ENCODE assay signal across 8 mouse cellular contexts in the genomic region with DNA sequence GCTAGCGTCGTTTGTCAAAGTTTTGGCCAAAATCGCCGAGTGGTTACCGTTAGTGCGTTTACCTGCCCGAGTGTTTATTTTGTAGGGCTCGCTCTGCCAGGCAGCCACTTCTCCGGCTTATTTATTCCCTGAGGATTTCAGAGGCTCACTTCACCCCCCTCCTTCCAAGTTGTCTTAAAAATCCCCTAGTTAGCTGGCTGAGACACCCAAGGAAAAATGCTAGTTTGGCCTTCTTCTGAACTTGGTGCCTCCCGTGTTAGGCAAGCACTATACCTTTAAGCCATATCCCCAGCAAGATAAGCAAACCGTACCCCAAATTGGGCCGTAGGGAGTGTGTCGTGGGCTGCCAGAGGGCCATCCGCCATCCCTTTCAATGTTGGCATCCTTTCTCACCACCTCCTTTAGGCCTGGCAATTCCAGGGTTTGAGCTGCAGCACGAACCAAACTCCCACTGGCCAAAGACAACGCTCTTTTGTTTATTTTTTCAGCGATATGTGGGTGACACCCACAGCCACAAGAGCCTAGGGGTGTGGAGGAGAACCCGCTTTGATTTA. TPM values are rescaled to one million over a fixed set of nuclear protein-coding genes. Genes with fewer than 3 reads are reported as not detected.
DNase-seq lines count a peak whose midpoint lies in the region; ATAC-seq and TF ChIP-seq lines count a peak whose summit lies in the region.

No protein-coding gene starts in this region.

- H3K4me1 ChIP-seq in E14TG2a.4 (replicated peaks; ENCODE audit: low read depth, low read length): peaks cover 44% of the 10 kb centered on the region
- no peaks in the 10 kb centered on the region for H3K4me1 ChIP-seq in embryonic facial prominence, embryonic 11.5 days (ENCODE audit: control insufficient read depth, insufficient read depth, low read length)
- peaks cover 20% of the 10 kb centered on the region for H3K4me1 ChIP-seq in heart, embryonic 16.5 days (ENCODE audit: control insufficient read depth, insufficient read depth, low read length)
- H3K4me1 ChIP-seq in midbrain, embryonic 11.5 days (ENCODE audit: control insufficient read depth, insufficient read depth, low read length): peaks cover 11% of the 10 kb centered on the region

- 0 out of 2 replicates have a peak overlapping the region, but pooled peaks have one; percentile 16 for H3K27ac ChIP-seq in embryonic facial prominence, embryonic 11.5 days (replicated peaks; ENCODE audit: low read depth, low read length)
- peak overlapping the region; percentile 96 for H3K27ac ChIP-seq in heart, embryonic 16.5 days (ENCODE audit: low read length)
- no peak overlapping the region for H3K27ac ChIP-seq in midbrain, embryonic 11.5 days (ENCODE audit: low read depth, low read length)

- H3K4me2 ChIP-seq in embryonic facial prominence, embryonic 11.5 days (ENCODE audit: low read depth, low read length): peak overlapping the region; percentile 66
- H3K4me2 ChIP-seq in heart, embryonic 16.5 days (ENCODE audit: low read depth, low read length): peak overlapping the region; percentile 91
- peak overlapping the region; percentile 76 for H3K4me2 ChIP-seq in midbrain, embryonic 11.5 days

- peak; percentile 26 for DNase-seq in embryo, embryonic 11 days
- DNase-seq in embryo, embryonic 10 days (ENCODE audit: low spot score): no peak
- peak; percentile 38 for DNase-seq in embryonic facial prominence, embryonic 11.5 days (ENCODE audit: low spot score)
- DNase-seq in left cerebral cortex, adult 9 months (ENCODE audit: low spot score in 2 of 2): peak; percentile 32 to 54
- no peak for DNase-seq in midbrain, embryonic 11.5 days (ENCODE audit: low spot score, missing footprints)
- DNase-seq in c-Kit-positive CD71-positive TER-119-positive erythroid progenitor cells, embryonic 14.5 days (ENCODE audit: low spot score): no peak

- TF ChIP-seq CTCF in E14TG2a.4 (conservative IDR thresholded peaks at IDR 0.05; ENCODE audit: low read length): no peak

- H3K9me3 ChIP-seq in E14TG2a.4 (ENCODE audit: low read length): no peaks in the 10 kb centered on the region
- H3K9me3 ChIP-seq in embryonic facial prominence, embryonic 11.5 days (replicated peaks; ENCODE audit: control insufficient read depth, low read length): no peaks in the 10 kb centered on the region
- H3K9me3 ChIP-seq in heart, embryonic 16.5 days (replicated peaks; ENCODE audit: control insufficient read depth, low read length): no peaks in the 10 kb centered on the region
- no peaks in the 10 kb centered on the region for H3K9me3 ChIP-seq in midbrain, embryonic 11.5 days (ENCODE audit: control insufficient read depth, low read length)

- peak overlapping the region; percentile 97 for H3K4me3 ChIP-seq in E14TG2a.4 (replicated peaks; ENCODE audit: low read length)
- H3K4me3 ChIP-seq in embryonic facial prominence, embryonic 11.5 days (ENCODE audit: low read depth, low read length): peak overlapping the region; percentile 71
- H3K4me3 ChIP-seq in heart, embryonic 16.5 days (ENCODE audit: low read length): peak overlapping the region; percentile 98
- peak overlapping the region; percentile 83 for H3K4me3 ChIP-seq in midbrain, embryonic 11.5 days (ENCODE audit: low read depth, low read length)

- H3K27me3 ChIP-seq in E14TG2a.4 (ENCODE audit: insufficient read depth, low read length): peaks cover 4% of the 10 kb centered on the region; the same call in 1 of the 2 replicates
- no peaks in the 10 kb centered on the region for H3K27me3 ChIP-seq in embryonic facial prominence, embryonic 11.5 days (ENCODE audit: control insufficient read depth, insufficient read depth, low read length)
- peaks cover 2% of the 10 kb centered on the region for H3K27me3 ChIP-seq in heart, embryonic 16.5 days (ENCODE audit: control insufficient read depth, insufficient read depth, low read length)
- no peaks in the 10 kb centered on the region for H3K27me3 ChIP-seq in midbrain, embryonic 11.5 days (ENCODE audit: control insufficient read depth, insufficient read depth, low read length)

- WGBS in embryonic facial prominence, embryonic 11.5 days: 5% methylated on average over 18 of the region's 18 CpGs
- WGBS in heart, embryonic 16.5 days: 4% methylated on average over 18 of the region's 18 CpGs
- WGBS in midbrain, embryonic 11.5 days: 7% methylated on average over 18 of the region's 18 CpGs

- ATAC-seq in embryonic facial prominence, embryonic 11.5 days (replicated peaks; ENCODE audit: insufficient number of reproducible peaks, low FRiP score, low TSS enrichment, low read depth): no peak
- no peak; the same call in 1 of the 2 replicates for ATAC-seq in heart, embryonic 16.5 days (replicated peaks; ENCODE audit: extremely low read depth, insufficient read depth, low FRiP score)
- peak; percentile 41 for ATAC-seq in midbrain, embryonic 11.5 days (ENCODE audit: low FRiP score)

- H3K36me3 ChIP-seq in E14TG2a.4 (ENCODE audit: insufficient read depth, low read length): peaks cover 8% of the 10 kb centered on the region
- H3K36me3 ChIP-seq in embryonic facial prominence, embryonic 11.5 days (replicated peaks; ENCODE audit: control insufficient read depth, insufficient read depth, low read depth, low read length): peaks cover 1% of the 10 kb centered on the region; the same call in 1 of the 2 replicates
- H3K36me3 ChIP-seq in heart, embryonic 16.5 days (ENCODE audit: control insufficient read depth, insufficient read depth): no peaks in the 10 kb centered on the region
- H3K36me3 ChIP-seq in midbrain, embryonic 11.5 days (ENCODE audit: control insufficient read depth, insufficient read depth, low read length): no peaks in the 10 kb centered on the region

- H3K9ac ChIP-seq in embryonic facial prominence, embryonic 11.5 days (replicated peaks; ENCODE audit: low read length): peak overlapping the region; percentile 64
- H3K9ac ChIP-seq in heart, embryonic 16.5 days (ENCODE audit: low read length): peak overlapping the region; percentile 99
- H3K9ac ChIP-seq in midbrain, embryonic 11.5 days (ENCODE audit: low read length): peak overlapping the region; percentile 88

RNA-seq across cellular contexts. Expression of a gene that starts 0.4 kb away (rescaled TPM):
- 1.1 and 1.9 TPM in 2 replicates for polyA plus RNA-seq in embryonic facial prominence, embryonic 11.5 days (2014; fragmentation: Nextera tagmentation; extraction: Ambion mirVana)
- 0.44 and 1.1 TPM in 2 replicates for polyA plus RNA-seq in heart, embryonic 16.5 days (2015; fragmentation: Nextera tagmentation; extraction: Ambion mirVana)
- 0.12 TPM in 2 replicates for polyA plus RNA-seq in midbrain, embryonic 11.5 days (2014; fragmentation: Nextera tagmentation; extraction: Ambion mirVana)

RNA-seq across cellular contexts. Expression of a gene that starts 0.5 kb away (rescaled TPM):
- polyA plus RNA-seq in embryonic facial prominence, embryonic 11.5 days (2014; fragmentation: Nextera tagmentation; extraction: Ambion mirVana): 252 and 267 TPM in 2 replicates
- 622 and 629 TPM in 2 replicates for polyA plus RNA-seq in heart, embryonic 16.5 days (2015; fragmentation: Nextera tagmentation; extraction: Ambion mirVana)
- 291 and 314 TPM in 2 replicates for polyA plus RNA-seq in midbrain, embryonic 11.5 days (2014; fragmentation: Nextera tagmentation; extraction: Ambion mirVana)

RNA-seq across cellular contexts. Expression of a gene that starts 37.2 kb away (rescaled TPM):
- 1.4 and 1.7 TPM in 2 replicates for polyA plus RNA-seq in embryonic facial prominence, embryonic 11.5 days (2014; fragmentation: Nextera tagmentation; extraction: Ambion mirVana)
- polyA plus RNA-seq in heart, embryonic 16.5 days (2015; fragmentation: Nextera tagmentation; extraction: Ambion mirVana): 2.9 and 3.5 TPM in 2 replicates
- 1.7 and 2.4 TPM in 2 replicates for polyA plus RNA-seq in midbrain, embryonic 11.5 days (2014; fragmentation: Nextera tagmentation; extraction: Ambion mirVana)

RNA-seq across cellular contexts. Expression of a gene that starts 45.2 kb away (rescaled TPM):
- polyA plus RNA-seq in embryonic facial prominence, embryonic 11.5 days (2014; fragmentation: Nextera tagmentation; extraction: Ambion mirVana): 13.5 and 15.6 TPM in 2 replicates
- 48.9 and 57.2 TPM in 2 replicates for polyA plus RNA-seq in heart, embryonic 16.5 days (2015; fragmentation: Nextera tagmentation; extraction: Ambion mirVana)
- polyA plus RNA-seq in midbrain, embryonic 11.5 days (2014; fragmentation: Nextera tagmentation; extraction: Ambion mirVana): 30.1 and 32.0 TPM in 2 replicates

Comparison
In these comparisons a context has a peak if more than half of its experiments do, and no peak if none do; other contexts are left out.
1. DNase-seq: peak in embryo, embryonic 11 days (single experiment), embryonic facial prominence, embryonic 11.5 days (single experiment) and left cerebral cortex, adult 9 months (2 of 2); none in embryo, embryonic 10 days (single experiment), midbrain, embryonic 11.5 days (single experiment) and c-Kit-positive CD71-positive TER-119-positive erythroid progenitor cells, embryonic 14.5 days (single experiment).
2. Peak in every context shown above with its lines, with median percentiles within 50 percentile points of each other: H3K4me3 ChIP-seq, H3K4me2 ChIP-seq and H3K9ac ChIP-seq.